Comparison of ENCODE assay signal across 12 mouse cellular contexts in the genomic region with DNA sequence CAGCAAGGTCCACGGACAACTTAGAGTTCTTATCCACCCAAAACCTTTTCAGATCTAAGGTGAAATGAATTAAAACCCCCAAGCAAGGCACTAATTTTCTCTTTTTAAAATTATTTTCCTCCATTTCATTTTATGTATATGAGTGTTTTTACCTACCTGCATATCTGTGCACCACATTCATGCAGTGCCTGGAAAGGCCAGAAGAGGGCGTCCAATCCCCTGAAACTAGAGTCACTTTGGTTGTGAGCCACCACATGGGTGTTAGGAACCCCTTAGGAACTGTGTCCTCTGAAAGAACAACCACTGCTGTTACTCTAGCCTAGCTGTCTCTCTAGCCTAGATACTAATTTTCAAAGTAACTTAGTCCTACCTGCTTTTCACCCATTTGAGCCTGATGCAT. TPM values are rescaled to one million over a fixed set of nuclear protein-coding genes. Genes with fewer than 3 reads are reported as not detected.
DNase-seq lines count a peak whose midpoint lies in the region; ATAC-seq and TF ChIP-seq lines count a peak whose summit lies in the region.
"Had no signal": no experiment of that assay in that cellular context is flagged by ENCODE, and none has a peak within 500 bp of the region (broad histone marks: within the 10 kb centered on the region; RNA-seq: fewer than 3 reads in every experiment).

No protein-coding gene starts in this region.

- peak; percentile 34; the same call in 1 of the 2 replicates for TF ChIP-seq CTCF in intestine, postnatal 0 days (IDR thresholded peaks at IDR 0.05; ENCODE audit: low read depth)

- H3K9ac ChIP-seq in intestine, postnatal 0 days (ENCODE audit: low read depth, low read length) = no peak overlapping the region
- H3K9ac ChIP-seq in intestine, embryonic 16.5 days (ENCODE audit: low read depth, low read length) = no peak overlapping the region
- H3K9ac ChIP-seq: hindbrain, embryonic 12.5 days had no signal

- intact Hi-C loops in heart, postnatal 14 days (cut with DNase I) = no loop called here

- no peak for ATAC-seq in intestine, postnatal 0 days
- ATAC-seq in intestine, embryonic 16.5 days = no peak
- ATAC-seq: forebrain, embryonic 14.5 days had no signal

- DNase-seq in thymus, postnatal 14 days = peak; percentile 24
- DNase-seq in thymus, postnatal 0 days (ENCODE audit: low spot score) = no peak
- peak; percentile 10 for DNase-seq in c-Kit-positive CD71-positive TER-119-negative erythroid progenitor cells, embryonic 14.5 days (ENCODE audit: low read depth)
- no peak for DNase-seq in MN1 (ENCODE audit: low spot score)
- no peak for DNase-seq in heart, postnatal 14 days
- no peak for DNase-seq in layer of hippocampus, adult 8-10 months (ENCODE audit: low spot score in 2 of 2)
- DNase-seq: retina, postnatal 1 day had no signal

- no peaks in the 10 kb centered on the region for H3K27me3 ChIP-seq in intestine, postnatal 0 days (replicated peaks; ENCODE audit: control insufficient read depth, insufficient read depth, low read length)
- no peaks in the 10 kb centered on the region for H3K27me3 ChIP-seq in intestine, embryonic 16.5 days (replicated peaks; ENCODE audit: control insufficient read depth, insufficient read depth, low read length)
- H3K27me3 ChIP-seq: hindbrain, embryonic 12.5 days had no signal

- H3K4me1 ChIP-seq in intestine, postnatal 0 days (replicated peaks; ENCODE audit: control insufficient read depth, insufficient read depth, low read length) = no peaks in the 10 kb centered on the region
- H3K4me1 ChIP-seq in intestine, embryonic 16.5 days (ENCODE audit: control insufficient read depth, insufficient read depth, low read length) = 0 out of 2 replicates have a peak, but pooled peaks cover 2% of the 10 kb centered on the region

- no peak overlapping the region for H3K4me2 ChIP-seq in intestine, postnatal 0 days (replicated peaks; ENCODE audit: low read depth)
- no peak overlapping the region for H3K4me2 ChIP-seq in intestine, embryonic 16.5 days (ENCODE audit: low read depth, low read length)
- H3K4me2 ChIP-seq: hindbrain, embryonic 12.5 days had no signal

- H3K27ac ChIP-seq in intestine, postnatal 0 days (ENCODE audit: low read depth, low read length) = no peak overlapping the region
- H3K27ac ChIP-seq in intestine, embryonic 16.5 days (ENCODE audit: low read length) = no peak overlapping the region
- H3K27ac ChIP-seq: embryonic facial prominence, embryonic 10.5 days; hindbrain, embryonic 12.5 days had no signal

- H3K4me3 ChIP-seq in intestine, postnatal 0 days (ENCODE audit: low read depth, low read length) = no peak overlapping the region
- H3K4me3 ChIP-seq in intestine, embryonic 16.5 days (ENCODE audit: low read length) = no peak overlapping the region
- H3K4me3 ChIP-seq: embryonic facial prominence, embryonic 10.5 days; hindbrain, embryonic 12.5 days had no signal

- 48% methylated on average over 2 of the region's 2 CpGs for WGBS in intestine, postnatal 0 days
- WGBS in intestine, embryonic 16.5 days = 72% methylated on average over 2 of the region's 2 CpGs

- H3K9me3 ChIP-seq in intestine, postnatal 0 days (ENCODE audit: control insufficient read depth) = no peaks in the 10 kb centered on the region
- no peaks in the 10 kb centered on the region for H3K9me3 ChIP-seq in intestine, embryonic 16.5 days (ENCODE audit: control insufficient read depth, low read length)
- H3K9me3 ChIP-seq: embryonic facial prominence, embryonic 10.5 days; hindbrain, embryonic 12.5 days had no signal

- no peaks in the 10 kb centered on the region for H3K36me3 ChIP-seq in intestine, postnatal 0 days (ENCODE audit: control insufficient read depth, insufficient read depth)
- H3K36me3 ChIP-seq in intestine, embryonic 16.5 days (ENCODE audit: control insufficient read depth, insufficient read depth, low read length) = no peaks in the 10 kb centered on the region
- H3K36me3 ChIP-seq: embryonic facial prominence, embryonic 10.5 days; hindbrain, embryonic 12.5 days had no signal

RNA-seq across cellular contexts. Expression of a gene that starts 33.4 kb away (rescaled TPM):
- polyA plus RNA-seq in intestine, postnatal 0 days (2015; fragmentation: Nextera tagmentation; extraction: Ambion mirVana) = 8.5 and 9.0 TPM in 2 replicates
- 4.8 and 6.6 TPM in 2 replicates for polyA plus RNA-seq in intestine, embryonic 16.5 days (2015; fragmentation: Nextera tagmentation; extraction: Ambion mirVana)
- polyA plus RNA-seq in thymus, postnatal 0 days (2015; fragmentation: Nextera tagmentation; extraction: Ambion mirVana) = 10.7 and 13.5 TPM in 2 replicates
- 10 to 100 TPM; 20.1 to 20.7 TPM for total RNA-seq in heart, postnatal 14 days (2021)
- total RNA-seq in layer of hippocampus, adult 8-10 months (2022) = 10 to 100 TPM; 48.7 to 56.0 (median 51.8) TPM

Comparison
In these comparisons a context has a peak if more than half of its experiments do, and no peak if none do; other contexts are left out.
1. DNase-seq: peak in thymus, postnatal 14 days (single experiment) and c-Kit-positive CD71-positive TER-119-negative erythroid progenitor cells, embryonic 14.5 days (single experiment); none in thymus, postnatal 0 days (single experiment), MN1 (single experiment), heart, postnatal 14 days (0 of 2) and layer of hippocampus, adult 8-10 months (0 of 2).